Mouse (Mus musculus): ENCODE measurements around the gene Apom.

GRCm38 (mm10) chr17:35174201-35174977, 42.5 kb upstream of the Apom start:
- no peak for TF ChIP-seq CTCF (IDR thresholded peaks at IDR 0.05; ENCODE audit: low read depth)
- TF ChIP-seq EP300 (IDR thresholded peaks at IDR 0.05; ENCODE audit: low read depth), result no peak

Data from heart, postnatal 0 days (tissue).